Mouse (Mus musculus) liver, adult 2 months (tissue): ENCODE measurements at regions not wholly inside any gene's neighbourhood (a gene's known extent, or its start where the extent isn't known, plus 50 kb on each side); places are given as distances from the start of the nearest gene placed in this dataset.

Experiments used
- DNase-seq: peaks from one replicate; pipeline ENCODE4 v3.0.0-alpha.2; 2011; ENCODE audit warnings: low read depth, low spot score; ENCODE audit errors: extremely low read depth
- H3K27ac ChIP-seq: fragments of 200-500 bp; replicated peaks from 2 replicates; pipeline ENCODE4 v1.5.1; 2012; ENCODE audit warnings: low read depth, mild to moderate bottlenecking, control low read depth, inconsistent platforms, low read length; ENCODE audit not compliant: insufficient read depth
- H3K27me3 ChIP-seq: fragments of 200-500 bp; 2 replicates; pipeline ENCODE4 v1.6.1; 2012; ENCODE audit warnings: mild to moderate bottlenecking, moderate library complexity, low read length, inconsistent platforms; ENCODE audit not compliant: control insufficient read depth, insufficient read depth
- H3K36me3 ChIP-seq: fragments of 200-500 bp; 2 replicates; pipeline ENCODE4 v1.6.1; 2012; ENCODE audit warnings: low read length, inconsistent platforms; ENCODE audit not compliant: control insufficient read depth, insufficient read depth
- H3K4me1 ChIP-seq: fragments of 200-500 bp; 2 replicates; pipeline ENCODE4 v1.6.1; 2011; ENCODE audit warnings: low read length; ENCODE audit not compliant: control insufficient read depth, insufficient read depth
- H3K4me3 ChIP-seq: fragments of 200-500 bp; 2 replicates; pipeline ENCODE4 v1.5.1; 2011; ENCODE audit warnings: low read depth, mild to moderate bottlenecking, control low read depth, low read length, moderate library complexity; ENCODE audit not compliant: insufficient read depth
- H3K79me2 ChIP-seq: fragments of 200-500 bp; 2 replicates; pipeline ENCODE4 v1.6.1; 2012; ENCODE audit warnings: inconsistent platforms, mild to moderate bottlenecking, low read length, moderate library complexity; ENCODE audit not compliant: control insufficient read depth, insufficient read depth
- H3K9ac ChIP-seq: fragments of 200-500 bp; 2 replicates; pipeline ENCODE4 v1.6.1; 2012; ENCODE audit warnings: low read depth, mild to moderate bottlenecking, control low read depth, inconsistent platforms, low read length
- CTCF ChIP-seq: fragments of 200-500 bp; IDR thresholded peaks from 2 replicates; pipeline ENCODE4 v1.5.1; 2011; ENCODE audit warnings: low read depth, low read length, control low read depth
- POLR2A ChIP-seq: fragments of 200-500 bp; IDR thresholded peaks from 2 replicates; pipeline ENCODE4 v1.6.1; 2011; ENCODE audit warnings: low read length, control low read depth; ENCODE audit not compliant: insufficient read depth; ENCODE audit errors: extremely low read depth
- WGBS: fragments of 180-500 bp; shearing (Covaris S2); methylation state at CpG from one replicate; pipeline ENCODE4 v1.1.7; 2018; 5-methylcytosine and 5-hydroxymethylcytosine counted together

GRCm38 (mm10) chr8:126832163-126832978 is 113.3 kb downstream of the Tomm20 start:
- H3K9ac ChIP-seq, result no peak overlapping the region; the same call in 1 of the 2 replicates
- no peaks in the 10 kb centered on the region for H3K79me2 ChIP-seq
- no peak overlapping the region for H3K4me3 ChIP-seq
- no peaks in the 10 kb centered on the region for H3K27me3 ChIP-seq
- 59% methylated on average over 12 of the region's 12 CpGs for WGBS
- TF ChIP-seq CTCF (no peak), POLR2A (no peak)
- H3K36me3 ChIP-seq, result no peaks in the 10 kb centered on the region
- peaks cover 46% of the 10 kb centered on the region for H3K4me1 ChIP-seq
- peak; percentile 54 for DNase-seq
- H3K27ac ChIP-seq, result peak overlapping the region; percentile 68

- no peaks in the 10 kb centered on the region for H3K79me2 ChIP-seq
- H3K4me1 ChIP-seq, result peaks cover 51% of the 10 kb centered on the region
- no peak overlapping the region for H3K4me3 ChIP-seq
- WGBS, result 80% methylated on average over 16 of the region's 16 CpGs
- H3K36me3 ChIP-seq, result no peaks in the 10 kb centered on the region
- H3K27ac ChIP-seq, result peak overlapping the region; percentile 68
- no peak overlapping the region for H3K9ac ChIP-seq
- H3K27me3 ChIP-seq, result no peaks in the 10 kb centered on the region
- DNase-seq, result no peak
- TF ChIP-seq POLR2A (no peak), CTCF (no peak)
Observed at GRCm38 (mm10) chr8:126831312-126832162, 114.1 kb downstream of the Tomm20 start.

GRCm38 (mm10) chr8:126830242-126830530 is 115.5 kb downstream of the Tomm20 start:
- DNase-seq, result no peak
- Histone ChIP-seq H3K79me2 (no peaks in the 10 kb centered on the region), H3K27me3 (no peaks in the 10 kb centered on the region), H3K27ac (peak overlapping the region; percentile 83), H3K4me1 (peaks cover 56% of the 10 kb centered on the region), H3K36me3 (no peaks in the 10 kb centered on the region), H3K4me3 (no peak overlapping the region), H3K9ac (no peak overlapping the region)
- 57% methylated on average over 5 of the region's 5 CpGs for WGBS
- TF ChIP-seq CTCF, result no peak
- TF ChIP-seq POLR2A, result no peak

GRCm38 (mm10) chr8:126829376-126830241 is 116.0 kb downstream of the Tomm20 start:
- peaks cover 57% of the 10 kb centered on the region for H3K4me1 ChIP-seq
- H3K27me3 ChIP-seq, result no peaks in the 10 kb centered on the region
- H3K9ac ChIP-seq, result 0 out of 2 replicates have a peak overlapping the region, but pooled peaks have one; percentile 6
- H3K36me3 ChIP-seq, result no peaks in the 10 kb centered on the region
- TF ChIP-seq CTCF (no peak), POLR2A (0 out of 2 replicates have a peak, but pooled peaks have one; percentile 10)
- 9% methylated on average over 17 of the region's 17 CpGs for WGBS
- H3K79me2 ChIP-seq, result no peaks in the 10 kb centered on the region
- DNase-seq, result peak; percentile 100
- H3K27ac ChIP-seq, result peak overlapping the region; percentile 83
- no peak overlapping the region for H3K4me3 ChIP-seq

- Histone ChIP-seq H3K27ac (peak overlapping the region; percentile 99), H3K4me3 (no peak overlapping the region), H3K36me3 (no peaks in the 10 kb centered on the region), H3K9ac (peak overlapping the region; percentile 47; the same call in 1 of the 2 replicates), H3K27me3 (no peaks in the 10 kb centered on the region), H3K4me1 (peaks cover 46% of the 10 kb centered on the region), H3K79me2 (no peaks in the 10 kb centered on the region)
- DNase-seq, result no peak
- WGBS, result 13% methylated on average over 6 of the region's 6 CpGs
- no peak for TF ChIP-seq CTCF
- TF ChIP-seq POLR2A, result no peak
Observed at GRCm38 (mm10) chr8:126827681-126828383, 117.8 kb downstream of the Tomm20 start.
